Mouse (Mus musculus) hindbrain, postnatal 0 days (tissue): ENCODE results near the gene Dlg4. TPM values are rescaled to one million over a fixed set of nuclear protein-coding genes. Genes with fewer than 3 reads are reported as not detected.
"Not testable (repeated sequence)": the region's sequence is repeated elsewhere in the genome, so short reads cannot be mapped to it uniquely, and the experiment has no call there.

Source experiments
- ATAC-seq: fragments of 200-750 bp; cut with Nextera tagmentation; 2 replicates; pipeline ENCODE4 v1.8.0; 2017; ENCODE audit warnings: mild to moderate bottlenecking, moderate TSS enrichment, moderate library complexity
- DNase-seq: peaks from one replicate; pipeline ENCODE4 v3.0.0-alpha.2; 2015; ENCODE audit warnings: low spot score
- H3K27ac ChIP-seq: fragments of 300-500 bp; sonication (generic); 2 replicates; pipeline ENCODE4 v1.5.1; 2014; ENCODE audit warnings: mild to moderate bottlenecking
- H3K27me3 ChIP-seq: fragments of 300-500 bp; sonication (generic); 2 replicates; pipeline ENCODE4 v1.6.1; 2014; ENCODE audit warnings: low read length, mixed read lengths; ENCODE audit not compliant: insufficient read depth
- H3K36me3 ChIP-seq: fragments of 300-500 bp; sonication (generic); 2 replicates; pipeline ENCODE4 v1.6.1; 2014; ENCODE audit warnings: low read length, mixed read lengths; ENCODE audit not compliant: insufficient read depth
- H3K4me1 ChIP-seq: fragments of 300-500 bp; sonication (generic); 2 replicates; pipeline ENCODE4 v1.6.1; 2014; ENCODE audit warnings: antibody characterized with exemption, low read length, mixed read lengths; ENCODE audit not compliant: insufficient read depth
- H3K4me2 ChIP-seq: fragments of 300-500 bp; sonication (generic); 2 replicates; pipeline ENCODE4 v1.6.1; 2014; ENCODE audit warnings: low read depth, mild to moderate bottlenecking, low read length, moderate library complexity, mixed read lengths
- H3K4me3 ChIP-seq: fragments of 300-500 bp; sonication (generic); 2 replicates; pipeline ENCODE4 v1.5.1; 2014; ENCODE audit warnings: low read length
- H3K9ac ChIP-seq: fragments of 300-500 bp; sonication (generic); replicated peaks from 2 replicates; pipeline ENCODE4 v1.6.1; 2014; ENCODE audit warnings: mild to moderate bottlenecking, low read length, moderate library complexity, mixed read lengths
- H3K9me3 ChIP-seq: fragments of 300-500 bp; sonication (generic); 2 replicates; pipeline ENCODE4 v1.6.1; 2016; ENCODE audit warnings: low read length, mixed read lengths
- CTCF ChIP-seq: IDR thresholded peaks from 2 replicates; pipeline ENCODE4 v1.5.1; 2016; ENCODE audit warnings: antibody characterized with exemption, control low read depth, low read depth
- WGBS: fragments of 180-500 bp; shearing (Covaris S2); extraction: QIAGEN DNeasy Blood & Tissue Kit; methylation state at CpG from one replicate; pipeline ENCODE4 v1.1.7; 2014; 5-methylcytosine and 5-hydroxymethylcytosine counted together
- polyA plus RNA-seq: library from polyadenylated mRNA; unstranded; fragments of >200 nt; fragmentation: Nextera tagmentation; extraction: Ambion mirVana; gene quantifications from 2 replicates; pipeline ENCODE4 v1.2.1, GENCODE M21; 2015
- total RNA-seq: library from RNA; depleted of rRNA; stranded (reverse); fragments of >200 nt; gene quantifications from 2 replicates; pipeline ENCODE4 v1.2.3, GENCODE M21; 2014

Gene Dlg4
- total and polyA plus RNA-seq, 2 experiments from 2014 or later, result 18.8 to 209 TPM

GRCm38 (mm10) chr11:70055618-70056214, 39.0 kb downstream of the Dlg4 start:
- no peaks in the 10 kb centered on the region; the same call in 1 of the 2 replicates for H3K4me1 ChIP-seq
- ATAC-seq (peak; percentile 56), DNase-seq (peak; percentile 76)
- WGBS, result 27% methylated on average over 17 of the region's 18 CpGs
- no peaks in the 10 kb centered on the region for H3K36me3 ChIP-seq
- H3K4me2 ChIP-seq, result peak overlapping the region; percentile 19; the same call in 1 of the 2 replicates
- no peak overlapping the region for H3K9ac ChIP-seq
- no peak overlapping the region for H3K4me3 ChIP-seq
- H3K9me3 ChIP-seq, result no peaks in the 10 kb centered on the region
- TF ChIP-seq CTCF, result peak; percentile 97
- H3K27me3 ChIP-seq, result no peaks in the 10 kb centered on the region
- no peak overlapping the region for H3K27ac ChIP-seq

DNA sequence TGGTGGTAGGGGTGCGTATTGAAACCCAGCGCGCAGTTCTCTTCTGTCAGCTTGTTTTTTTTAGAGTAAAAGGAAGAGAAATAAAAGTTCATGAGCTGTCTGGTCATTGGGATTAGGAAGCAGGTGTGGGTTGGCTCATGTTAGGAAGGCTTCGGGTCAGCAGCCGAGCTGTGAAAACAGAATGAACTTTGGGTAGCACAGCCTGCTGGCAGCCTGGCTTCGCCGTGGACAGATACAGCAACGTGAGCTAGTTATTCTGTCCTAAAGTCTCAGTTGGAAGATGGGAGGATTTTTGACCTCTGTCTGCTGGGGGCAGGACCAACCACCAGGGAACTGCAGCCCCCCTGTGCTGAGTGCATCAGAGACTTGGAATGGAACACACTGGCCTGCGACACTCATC, 41.1 kb downstream of the Dlg4 start:
- no peak for DNase-seq
- Histone ChIP-seq H3K4me3 (no peak overlapping the region), H3K9me3 (no peaks in the 10 kb centered on the region), H3K27ac (no peak overlapping the region), H3K36me3 (no peaks in the 10 kb centered on the region), H3K4me2 (no peak overlapping the region), H3K9ac (no peak overlapping the region), H3K4me1 (no peaks in the 10 kb centered on the region; the same call in 1 of the 2 replicates), H3K27me3 (no peaks in the 10 kb centered on the region)
- WGBS, result 76% methylated on average over 9 of the region's 9 CpGs
- no peak for TF ChIP-seq CTCF
- no peak for ATAC-seq

DNA sequence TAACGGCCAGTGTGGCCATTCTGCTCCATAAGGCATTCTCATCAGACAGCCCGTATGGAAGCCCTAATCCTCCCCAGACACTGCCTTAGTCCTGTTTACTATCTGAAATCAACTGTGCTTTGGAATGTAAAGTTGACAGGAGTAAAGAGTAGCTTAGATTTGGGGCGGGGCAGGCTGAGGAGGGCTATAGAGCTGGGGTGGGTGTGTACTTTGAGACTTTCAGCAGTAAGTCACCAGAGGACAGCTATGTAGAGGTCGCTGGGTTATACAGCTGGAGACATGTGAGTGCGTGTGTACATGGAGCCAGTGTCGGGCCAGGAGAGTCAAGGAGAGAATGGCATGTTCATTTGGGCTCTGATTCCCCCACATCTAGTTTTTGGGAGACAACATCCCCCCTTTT, 43.2 kb downstream of the Dlg4 start:
- no peak overlapping the region for H3K9ac ChIP-seq
- no peak overlapping the region for H3K4me2 ChIP-seq
- DNase-seq (no peak), ATAC-seq (no peak)
- H3K27me3 ChIP-seq, result no peaks in the 10 kb centered on the region
- H3K4me3 ChIP-seq, result no peak overlapping the region
- no peaks in the 10 kb centered on the region for H3K9me3 ChIP-seq
- TF ChIP-seq CTCF, result no peak
- 76% methylated on average over 6 of the region's 6 CpGs for WGBS
- H3K36me3 ChIP-seq, result no peaks in the 10 kb centered on the region
- H3K27ac ChIP-seq, result no peak overlapping the region
- no peaks in the 10 kb centered on the region; the same call in 1 of the 2 replicates for H3K4me1 ChIP-seq

GRCm38 (mm10) chr11:70063053-70063452, 46.3 kb downstream of the Dlg4 start:
- no peak overlapping the region for H3K4me3 ChIP-seq
- 64% methylated on average over 3 of the region's 3 CpGs for WGBS
- ATAC-seq (no peak), DNase-seq (no peak)
- H3K4me1 ChIP-seq, result no peaks in the 10 kb centered on the region
- no peak overlapping the region for H3K27ac ChIP-seq
- H3K27me3 ChIP-seq, result no peaks in the 10 kb centered on the region
- H3K9me3 ChIP-seq, result no peaks in the 10 kb centered on the region
- H3K4me2 ChIP-seq, result no peak overlapping the region
- TF ChIP-seq CTCF, result 0 out of 2 replicates have a peak, but pooled peaks have one; percentile 16
- H3K9ac ChIP-seq, result no peak overlapping the region
- no peaks in the 10 kb centered on the region for H3K36me3 ChIP-seq

- Histone ChIP-seq H3K9me3 (no peaks in the 10 kb centered on the region), H3K36me3 (no peaks in the 10 kb centered on the region), H3K27me3 (no peaks in the 10 kb centered on the region), H3K4me1 (no peaks in the 10 kb centered on the region), H3K27ac (no peak overlapping the region), H3K9ac (no peak overlapping the region), H3K4me3 (no peak overlapping the region), H3K4me2 (no peak overlapping the region)
- WGBS, result 76% methylated on average over 4 of the region's 4 CpGs
- no peak for ATAC-seq
- DNase-seq, result no peak
- TF ChIP-seq CTCF, result no peak
Observed at GRCm38 (mm10) chr11:70066701-70067100, 50.0 kb downstream of the Dlg4 start.

- H3K27me3 ChIP-seq, result no peaks in the 10 kb centered on the region
- no peak for TF ChIP-seq CTCF
- no peak overlapping the region for H3K9ac ChIP-seq
- H3K4me2 ChIP-seq, result no peak overlapping the region
- 35% methylated on average over 3 of the region's 3 CpGs for WGBS
- no peaks in the 10 kb centered on the region for H3K9me3 ChIP-seq
- H3K4me1 ChIP-seq, result no peaks in the 10 kb centered on the region
- DNase-seq (no peak), ATAC-seq (no peak)
- no peaks in the 10 kb centered on the region for H3K36me3 ChIP-seq
- no peak overlapping the region for H3K27ac ChIP-seq
- H3K4me3 ChIP-seq, result no peak overlapping the region
Observed at GRCm38 (mm10) chr11:70068245-70068644, 51.5 kb downstream of the Dlg4 start.

DNA sequence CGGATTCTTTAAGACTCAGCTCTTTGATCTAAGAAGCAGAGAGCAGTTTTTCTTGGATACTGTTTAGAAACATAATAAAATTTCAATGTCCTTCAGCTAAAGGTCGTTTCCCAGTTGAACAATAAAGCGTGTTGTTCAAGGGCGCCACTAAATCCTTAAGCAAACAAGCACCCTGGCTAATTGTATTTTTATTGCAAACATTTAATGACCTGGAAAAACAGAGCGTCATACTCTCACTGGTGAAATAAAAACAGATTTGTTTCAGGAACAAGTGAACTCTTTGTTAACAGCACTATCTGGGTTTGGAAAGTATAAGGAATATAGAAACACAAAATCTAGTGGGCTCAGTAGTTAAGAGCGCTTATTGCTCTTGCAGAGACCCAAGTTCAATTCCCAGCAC, 53.3 kb downstream of the Dlg4 start:
- DNase-seq (no peak), ATAC-seq (no peak)
- H3K4me1 ChIP-seq, result no peaks in the 10 kb centered on the region
- no peak overlapping the region for H3K9ac ChIP-seq
- no peak for TF ChIP-seq CTCF
- 61% methylated on average over 6 of the region's 6 CpGs for WGBS
- H3K27ac ChIP-seq, result peak overlapping the region; percentile 7
- no peak overlapping the region for H3K4me3 ChIP-seq
- H3K4me2 ChIP-seq, result no peak overlapping the region
- no peaks in the 10 kb centered on the region for H3K36me3 ChIP-seq
- no peaks in the 10 kb centered on the region for H3K27me3 ChIP-seq
- H3K9me3 ChIP-seq, result no peaks in the 10 kb centered on the region

DNA sequence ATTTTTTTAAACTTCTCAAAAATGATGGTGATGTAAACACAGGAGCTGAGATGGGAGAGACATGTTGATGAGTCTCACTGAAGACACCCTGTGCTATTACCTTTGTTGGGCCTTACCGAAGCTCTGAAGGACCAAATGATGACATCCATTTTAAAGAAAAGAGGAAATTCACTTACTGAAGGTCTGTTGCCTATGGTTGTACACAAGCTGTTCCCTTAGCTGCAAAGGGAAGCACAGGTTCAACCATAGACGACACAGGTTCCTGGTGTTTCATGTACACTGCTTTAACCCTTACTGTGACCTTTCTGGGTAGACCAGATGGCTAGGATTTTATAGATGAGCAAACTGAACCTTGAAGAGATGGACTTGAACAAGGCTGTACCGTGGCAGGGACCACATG, 53.9 kb downstream of the Dlg4 start:
- not testable (repeated sequence) for H3K9me3 ChIP-seq, H3K4me3 ChIP-seq, H3K9ac ChIP-seq, H3K4me1 ChIP-seq, H3K4me2 ChIP-seq, H3K36me3 ChIP-seq, ATAC-seq, H3K27me3 ChIP-seq, H3K27ac ChIP-seq, DNase-seq
- 85% methylated on average over 3 of the region's 3 CpGs for WGBS
